Mouse (Mus musculus): ENCODE measurements at regions not wholly inside any gene's neighbourhood (a gene's known extent, or its start where the extent isn't known, plus 50 kb on each side); places are given as distances from the start of the nearest gene placed in this dataset.

DNA sequence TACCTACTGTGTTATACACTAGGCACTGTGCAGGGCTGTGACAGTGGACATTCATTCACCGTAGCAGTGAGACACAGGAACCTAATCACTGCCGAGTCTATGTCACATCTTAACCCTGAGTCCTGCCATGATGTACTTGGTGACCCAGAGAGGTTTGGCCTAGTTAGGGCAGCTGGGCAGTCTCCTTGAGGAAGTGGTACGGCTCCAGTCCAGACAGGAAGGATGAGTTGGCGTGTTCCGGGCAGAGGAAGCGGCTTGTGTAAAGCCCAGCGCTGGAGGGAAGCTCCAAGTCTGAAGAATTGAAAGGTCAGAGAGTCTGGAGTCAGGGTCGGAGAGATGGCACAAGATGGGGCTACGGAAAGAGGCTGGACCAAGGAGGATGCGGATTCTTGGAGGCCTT is 99.4 kb upstream of the Smim15 start:
- TF ChIP-seq GATA1 (IDR thresholded peaks at IDR 0.05; ENCODE audit: low read length): no peak

DNA sequence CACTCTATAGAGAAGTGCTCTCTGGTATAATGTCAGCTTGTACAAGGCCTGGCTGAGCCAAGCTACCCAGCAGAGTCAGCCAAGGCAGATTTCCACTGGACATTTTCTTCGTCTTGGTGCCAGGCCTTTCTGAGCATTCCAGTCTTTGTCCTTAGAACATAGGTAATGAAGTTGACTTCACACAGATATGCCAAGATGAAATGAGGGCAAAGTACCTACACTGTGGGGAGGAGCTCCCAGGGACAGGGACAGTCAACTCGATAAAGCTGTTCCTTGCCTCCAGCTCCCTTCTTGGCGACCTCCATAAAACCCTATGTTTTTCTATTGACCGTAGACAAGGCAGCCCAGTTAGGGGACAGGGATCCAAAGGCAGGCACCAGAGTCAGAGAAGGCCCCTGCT is 101.3 kb upstream of the Smim15 start:
- TF ChIP-seq GATA1 (IDR thresholded peaks at IDR 0.05; ENCODE audit: low read length): no peak

DNA sequence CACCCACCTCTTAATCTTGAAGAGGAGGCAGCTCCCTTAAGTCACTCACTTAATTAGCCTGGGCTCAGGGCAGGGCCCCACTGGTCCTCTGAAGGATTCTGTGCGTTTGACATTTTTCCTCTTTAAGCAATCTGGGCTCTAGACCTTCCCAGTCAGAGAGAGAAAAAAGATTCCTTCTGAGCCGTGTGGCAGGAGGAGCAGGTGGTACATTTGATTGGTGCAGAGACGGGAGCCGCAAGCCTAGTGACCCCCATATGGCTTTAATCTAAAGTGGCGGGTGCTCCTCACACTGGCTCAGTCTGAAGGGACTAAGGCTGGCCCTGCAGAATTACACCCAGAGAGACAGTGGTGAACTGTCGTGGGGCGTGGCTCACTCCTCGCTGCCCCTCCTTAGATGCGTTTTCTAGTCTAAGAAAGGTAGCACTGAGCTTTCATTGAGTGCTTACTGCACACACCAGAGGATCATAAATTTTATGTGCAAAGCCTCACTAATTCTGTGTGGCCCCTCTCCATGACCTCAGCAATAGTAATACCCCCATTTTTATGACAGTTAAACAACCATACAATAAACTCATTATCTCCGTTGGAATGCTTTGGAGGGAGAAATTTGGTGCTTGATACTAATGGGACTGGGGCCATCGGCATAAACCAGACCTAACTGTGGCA is 101.8 kb upstream of the Smim15 start:
- no peak for TF ChIP-seq GATA1 (IDR thresholded peaks at IDR 0.05; ENCODE audit: low read length)

DNA sequence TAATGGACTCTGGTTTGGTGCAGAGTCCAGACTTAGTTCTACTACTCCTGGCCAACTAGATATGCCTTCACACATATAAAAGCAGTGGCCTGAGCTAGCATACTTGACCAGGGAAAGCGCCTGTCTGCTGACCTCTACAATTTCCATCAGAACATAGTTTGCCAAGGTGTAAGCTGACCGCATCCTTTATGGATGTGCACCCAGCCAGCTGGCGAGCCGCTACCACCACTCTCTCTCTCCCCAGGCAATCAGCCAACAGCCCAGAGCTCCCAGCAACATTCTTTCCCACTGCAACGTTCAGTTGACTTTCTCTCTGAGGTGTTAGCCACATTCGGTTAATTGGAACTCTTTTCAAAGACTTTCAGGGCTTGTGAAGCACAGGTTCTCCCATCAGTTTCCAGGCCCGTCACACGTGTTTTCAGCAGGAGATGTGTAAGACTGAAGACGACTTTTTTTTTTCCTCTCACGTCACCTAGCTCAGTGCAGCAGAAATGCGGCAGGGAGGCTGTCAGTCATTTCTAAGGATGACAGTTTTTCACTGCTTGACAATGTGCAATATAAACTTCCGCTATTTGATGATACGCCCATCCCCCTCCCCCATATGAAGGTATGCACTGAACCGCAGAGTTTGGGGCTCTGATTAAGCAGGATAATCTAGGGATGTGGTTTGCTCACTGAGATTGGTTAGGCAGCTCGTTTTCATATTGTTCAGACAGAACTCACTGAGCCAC is 104.2 kb upstream of the Smim15 start:
- TF ChIP-seq GATA1 (IDR thresholded peaks at IDR 0.05; ENCODE audit: low read length): no peak

DNA sequence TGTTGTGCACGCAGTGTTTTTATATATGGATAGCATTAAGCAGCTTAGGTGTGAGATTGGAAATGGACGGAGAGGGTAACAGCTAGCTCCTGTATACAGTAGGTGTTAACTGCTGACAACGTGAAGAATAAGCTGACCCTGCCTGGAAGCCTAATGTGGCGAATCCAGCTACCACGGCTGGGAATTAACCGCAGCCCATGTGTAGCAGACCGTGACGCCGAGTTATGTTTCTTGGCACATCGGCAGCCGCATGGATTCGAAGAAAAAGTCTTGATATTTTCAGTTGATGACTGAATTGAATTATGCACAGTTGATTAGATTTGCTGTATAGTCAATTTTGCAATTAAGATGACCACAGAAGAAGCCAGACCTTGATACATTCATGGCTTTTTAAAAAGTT is 108.6 kb upstream of the Smim15 start:
- no peak for TF ChIP-seq GATA1 (IDR thresholded peaks at IDR 0.05; ENCODE audit: low read length)

DNA sequence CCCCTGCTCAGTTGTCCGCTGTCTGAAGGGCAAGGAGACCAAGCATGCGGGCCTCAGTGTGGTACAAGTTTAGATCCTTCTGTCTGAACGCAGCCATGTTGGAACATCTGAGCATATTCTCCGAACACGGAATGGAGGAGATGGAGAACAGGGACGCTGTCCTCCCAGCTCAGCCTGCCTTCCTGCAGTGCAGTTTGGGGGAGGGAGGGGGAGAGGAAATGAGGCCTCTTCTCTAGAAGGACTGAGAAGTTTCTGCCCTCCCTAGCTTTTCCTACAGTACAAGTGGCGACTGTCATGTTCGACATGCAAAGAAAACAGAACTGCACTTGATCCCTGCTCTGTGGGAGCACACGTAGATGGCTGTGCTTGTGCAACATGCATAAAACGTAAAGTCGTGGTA is 109.6 kb upstream of the Smim15 start:
- TF ChIP-seq GATA1 (IDR thresholded peaks at IDR 0.05; ENCODE audit: low read length): no peak

DNA sequence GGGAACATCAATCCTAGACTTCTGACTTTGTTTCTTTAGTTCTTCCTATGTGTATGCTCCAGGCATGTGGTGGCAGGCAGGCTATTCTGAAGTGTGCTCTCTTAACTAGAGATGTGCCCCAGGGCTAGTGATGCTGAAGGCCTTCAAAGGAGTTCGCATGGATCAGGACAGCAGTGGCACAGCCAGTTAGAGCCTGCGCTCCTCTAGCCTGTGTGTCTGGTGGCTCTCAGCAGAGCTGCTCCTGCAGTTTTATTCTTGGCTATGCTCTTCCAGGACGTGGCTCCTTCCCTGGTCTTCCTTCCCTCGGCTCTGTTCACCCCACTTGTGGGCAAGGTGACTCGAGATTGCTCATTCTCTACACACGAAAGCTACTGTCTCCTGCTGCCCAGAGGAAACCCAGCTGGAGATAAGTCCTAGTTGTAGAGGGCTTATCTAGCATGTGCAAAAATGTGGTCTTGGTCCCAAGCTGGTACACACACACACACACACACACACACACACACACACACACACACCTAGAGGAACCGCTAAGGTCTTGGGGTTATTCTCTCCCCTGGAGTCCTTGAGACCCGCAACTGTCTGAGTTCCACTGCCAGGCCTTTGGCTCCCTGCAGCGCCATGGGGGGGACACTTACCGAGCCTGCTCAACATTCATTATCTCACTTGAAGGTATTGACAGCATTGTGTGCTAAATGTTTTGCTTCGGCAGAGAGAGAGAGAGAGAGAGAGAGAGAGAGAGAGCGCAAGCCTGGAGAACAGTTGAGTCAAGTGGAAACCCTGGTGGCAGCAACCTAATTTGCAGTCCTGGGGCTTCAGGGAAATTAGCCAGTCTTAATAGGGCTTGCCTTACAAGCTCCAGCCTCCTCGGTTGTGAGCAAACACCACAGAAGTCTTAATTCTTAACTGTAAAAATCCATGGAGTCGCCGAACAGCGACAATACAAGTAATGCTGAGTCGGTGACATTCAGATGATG is 110.4 kb upstream of the Smim15 start:
- TF ChIP-seq GATA1 (IDR thresholded peaks at IDR 0.05; ENCODE audit: low read length): no peak

DNA sequence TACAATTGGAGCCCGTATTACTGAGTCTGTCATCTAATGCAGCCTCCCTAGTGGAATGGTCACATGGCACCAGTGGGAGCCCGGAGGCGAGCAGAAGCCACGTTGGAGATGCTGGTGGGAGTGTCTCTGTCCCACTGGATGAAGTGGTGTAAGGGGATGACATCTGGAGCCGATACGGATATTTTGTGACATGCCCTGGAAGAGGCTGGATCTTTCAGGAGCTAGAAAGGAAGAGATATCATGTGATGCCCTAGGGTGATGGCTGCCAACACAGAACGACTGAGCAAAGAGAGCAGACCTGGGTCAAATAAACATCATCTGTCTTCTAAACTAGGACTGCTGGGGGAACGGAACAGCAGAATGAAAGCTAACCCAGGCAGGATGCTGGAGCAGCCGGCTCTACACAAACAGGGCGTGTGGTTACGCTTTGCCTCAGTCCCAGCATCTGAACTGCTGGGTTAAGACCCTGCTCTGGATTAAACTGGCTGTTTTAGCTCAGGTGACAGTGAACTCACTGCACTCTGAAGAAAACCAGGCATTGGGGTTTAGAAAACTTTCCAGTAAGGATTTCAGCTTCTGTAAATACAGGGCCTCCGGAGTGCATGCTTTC is 111.7 kb upstream of the Smim15 start:
- no peak for TF ChIP-seq GATA1 (IDR thresholded peaks at IDR 0.05; ENCODE audit: low read length)

DNA sequence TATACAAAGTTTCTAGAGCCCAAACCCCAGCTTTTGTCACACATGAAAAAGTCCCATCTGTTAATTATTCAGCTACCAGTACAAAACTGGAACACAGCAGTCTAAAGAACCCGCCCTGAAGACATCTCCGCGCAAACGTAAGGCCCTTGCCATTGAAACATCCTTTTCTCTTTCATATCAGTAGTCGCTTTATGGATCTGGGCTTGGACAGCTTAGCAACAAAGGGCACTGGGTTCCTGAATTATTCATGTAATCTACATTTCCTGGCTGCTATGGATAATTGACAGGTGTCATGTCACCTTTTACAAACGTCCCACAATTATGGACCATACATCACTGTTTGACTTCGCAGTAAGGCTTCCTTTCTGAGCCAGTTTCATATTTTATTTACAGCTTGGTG is 113.0 kb upstream of the Smim15 start:
- no peak for TF ChIP-seq GATA1 (IDR thresholded peaks at IDR 0.05; ENCODE audit: low read length)

DNA sequence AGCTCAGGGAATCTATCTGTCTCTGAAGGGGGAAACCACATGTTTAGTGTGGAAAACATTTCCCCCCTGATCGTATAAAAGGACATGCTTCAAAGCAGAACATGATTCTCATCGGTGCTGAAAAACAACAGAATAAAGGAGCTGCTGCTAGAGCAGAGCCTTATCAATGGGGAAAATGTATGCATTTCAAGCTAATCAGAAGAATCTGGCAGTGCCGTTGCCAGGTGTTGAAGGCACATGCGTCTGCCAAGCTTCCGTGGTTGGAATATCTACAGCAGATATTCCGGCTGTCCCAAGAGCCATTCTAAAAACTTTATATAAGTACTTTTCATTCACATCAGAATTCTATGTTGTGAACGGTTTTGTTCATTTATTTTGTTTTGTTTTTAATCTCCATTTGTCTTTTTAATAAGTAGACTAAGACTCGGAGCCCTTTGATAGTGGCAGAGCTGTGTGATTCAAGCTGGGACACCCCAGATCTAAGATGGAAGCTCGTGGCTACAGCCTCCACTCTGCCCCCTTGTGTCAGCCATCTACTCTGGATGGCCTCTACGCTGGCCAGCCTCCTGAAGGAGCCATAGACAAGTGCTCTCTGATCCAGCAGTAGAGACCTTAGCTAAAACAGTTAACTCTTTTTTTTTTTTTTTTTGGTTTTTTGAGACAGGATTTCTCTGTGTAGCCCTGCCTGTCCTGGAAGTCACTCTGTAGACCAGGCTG is 116.6 kb upstream of the Smim15 start:
- no peak for TF ChIP-seq GATA1 (IDR thresholded peaks at IDR 0.05; ENCODE audit: low read length)

DNA sequence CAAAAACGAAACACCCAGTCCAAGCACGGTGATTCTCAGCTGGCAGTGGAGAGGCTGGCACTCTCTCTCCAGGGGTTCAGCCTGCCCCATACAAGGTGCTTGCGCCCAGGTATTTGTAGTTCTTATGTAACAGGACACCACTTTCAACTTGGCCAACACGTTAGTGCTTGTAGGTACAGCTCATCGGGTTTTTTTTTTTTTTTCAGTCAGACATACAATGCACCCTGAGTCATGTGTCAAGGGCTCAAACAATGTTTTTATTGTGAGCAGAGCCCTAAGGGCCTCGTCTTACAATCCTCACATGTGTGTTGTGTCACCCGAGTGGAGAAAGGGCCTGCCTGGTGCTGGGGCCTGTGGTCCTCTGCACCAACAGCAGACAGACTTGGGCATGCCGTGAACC is 118.8 kb upstream of the Smim15 start:
- TF ChIP-seq GATA1 (IDR thresholded peaks at IDR 0.05; ENCODE audit: low read length): no peak

DNA sequence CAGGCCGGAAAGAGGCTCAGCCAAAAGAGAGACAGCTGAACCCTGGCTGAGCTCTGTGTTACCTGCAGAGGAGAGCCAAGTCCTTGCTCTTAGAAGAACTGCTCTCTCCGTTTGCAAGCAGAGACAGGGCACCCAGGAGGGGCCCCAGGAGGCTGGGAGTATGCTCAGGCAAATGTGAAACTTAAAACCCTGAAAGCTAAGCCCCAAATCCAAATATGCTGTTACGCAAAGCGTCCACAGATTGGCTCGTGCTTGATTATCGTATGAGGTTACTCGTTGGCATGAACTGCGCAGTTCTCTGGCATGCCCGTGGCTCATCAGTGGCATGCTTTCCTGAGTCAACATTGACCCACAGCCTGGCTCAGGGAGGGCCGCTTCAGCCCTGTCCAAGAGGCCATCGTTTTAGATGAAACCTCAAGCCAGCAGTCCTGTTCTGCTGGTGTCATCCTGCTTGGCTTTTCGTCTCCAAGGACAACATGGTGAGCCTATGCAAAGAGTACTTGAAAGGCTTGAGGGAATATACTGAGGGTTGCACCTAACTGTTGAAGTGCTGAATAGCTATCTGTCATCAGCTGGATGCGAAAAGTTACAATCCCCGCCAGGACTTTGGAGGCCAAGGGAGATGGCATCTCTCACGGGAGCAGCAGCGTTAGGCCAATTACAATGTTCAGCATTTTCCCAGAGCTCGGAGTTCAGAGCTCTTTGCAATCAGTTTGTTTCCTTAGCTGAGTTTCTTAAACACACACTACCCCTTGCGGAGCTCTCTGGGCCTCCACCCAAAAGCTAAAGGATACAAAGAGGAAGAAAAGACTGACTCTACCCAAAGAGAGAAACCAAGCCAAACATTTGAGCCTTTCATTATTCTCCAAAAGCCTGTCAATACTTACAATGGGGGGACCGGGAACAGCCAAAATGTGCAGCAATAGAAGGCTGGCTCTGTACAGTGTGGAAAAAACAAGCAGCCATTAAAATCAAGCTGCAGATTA is 120.8 kb upstream of the Smim15 start:
- no peak for TF ChIP-seq GATA1 (IDR thresholded peaks at IDR 0.05; ENCODE audit: low read length)

DNA sequence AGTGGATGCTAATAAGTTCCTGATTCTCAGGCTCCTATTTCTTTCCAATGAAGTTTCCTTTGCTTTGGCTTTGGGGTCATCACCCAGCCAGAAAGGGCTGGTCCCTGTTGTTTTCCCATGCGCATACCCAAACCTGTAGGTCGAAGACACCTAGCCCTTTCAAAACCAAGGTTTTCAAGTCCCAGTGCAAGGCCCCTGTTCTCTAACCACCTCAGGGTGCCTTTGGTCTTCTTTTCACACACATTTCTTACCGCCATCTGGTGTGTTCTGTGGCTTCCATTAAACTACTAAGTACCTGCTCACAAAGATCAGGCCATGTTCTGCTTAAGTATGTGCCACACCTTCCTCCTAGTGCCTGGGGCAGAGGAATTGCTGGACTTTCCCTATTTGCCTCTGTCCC is 124.8 kb upstream of the Smim15 start:
- TF ChIP-seq GATA1 (IDR thresholded peaks at IDR 0.05; ENCODE audit: low read length): no peak

DNA sequence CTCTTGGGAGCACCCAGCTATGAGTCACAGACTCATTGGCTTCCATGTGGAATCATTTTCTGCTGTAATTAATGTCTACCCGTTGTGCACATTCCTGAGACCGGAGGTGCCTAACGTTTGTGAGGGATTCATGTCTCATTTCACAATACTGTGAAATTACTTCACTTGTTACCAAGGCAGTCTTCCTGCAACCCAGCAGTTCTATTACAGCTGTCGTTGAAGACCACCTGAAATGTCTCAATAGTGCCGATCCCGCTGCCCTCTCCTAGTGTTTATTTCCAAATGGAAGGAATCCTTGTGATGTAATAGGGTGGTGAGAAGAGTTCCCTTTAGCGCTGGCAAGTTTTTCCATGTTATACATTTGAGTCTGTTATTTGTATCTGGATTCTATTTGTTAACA is 125.8 kb upstream of the Smim15 start:
- TF ChIP-seq GATA1 (IDR thresholded peaks at IDR 0.05; ENCODE audit: low read length): no peak
